Mouse (Mus musculus) kidney, adult 18-20 months (tissue): ENCODE results near the gene Fhit.
"Not testable (repeated sequence)": the region's sequence is repeated elsewhere in the genome, so short reads cannot be mapped to it uniquely, and the experiment has no call there.

ENCODE experiments used
- DNase-seq: peaks from one replicate; pipeline ENCODE4 v3.0.0; 2021

Fhit gene

DNA sequence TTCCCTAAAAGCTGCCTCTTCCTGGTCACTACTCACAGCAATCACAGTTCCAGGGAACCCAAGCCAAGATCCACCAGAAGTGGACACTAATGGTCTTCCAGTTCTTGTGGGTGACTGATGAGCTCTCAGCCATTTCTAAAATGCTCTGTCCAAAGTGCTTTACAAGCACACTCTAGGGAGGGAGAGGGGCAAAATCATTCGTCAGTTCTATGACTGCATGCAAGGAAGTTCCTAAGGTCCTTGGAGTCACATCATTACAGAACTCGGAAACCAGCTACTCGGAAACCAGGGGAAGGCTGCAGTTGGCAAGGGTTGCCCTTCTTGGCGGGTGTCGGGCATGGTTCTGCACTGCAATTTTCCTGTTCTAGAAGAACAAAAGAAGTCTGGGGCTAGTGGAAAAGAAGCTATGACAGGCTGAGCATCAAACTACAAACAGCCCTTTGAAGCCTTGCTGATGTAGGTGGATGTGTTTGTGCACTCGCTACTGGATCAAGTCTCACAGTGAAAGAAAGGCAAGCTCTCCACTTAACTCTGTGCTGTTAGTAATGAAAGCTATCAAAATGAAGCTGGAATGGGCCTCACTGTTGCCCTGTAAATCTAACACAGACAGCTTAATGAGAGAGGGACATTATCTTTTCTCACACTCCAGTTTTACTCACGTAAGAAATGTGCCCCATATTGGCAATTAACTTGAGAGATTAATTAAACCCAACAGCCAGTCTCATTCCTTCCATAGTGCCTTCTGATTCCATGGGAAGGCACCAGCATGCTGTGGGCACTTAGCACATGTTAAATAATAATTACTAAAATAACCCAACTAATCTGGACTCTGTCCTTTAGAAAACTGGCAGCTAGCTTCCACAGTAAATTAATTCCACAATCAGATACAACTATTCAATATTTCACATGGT, 243.7 kb downstream of the Fhit start:
- no peak for DNase-seq

DNA sequence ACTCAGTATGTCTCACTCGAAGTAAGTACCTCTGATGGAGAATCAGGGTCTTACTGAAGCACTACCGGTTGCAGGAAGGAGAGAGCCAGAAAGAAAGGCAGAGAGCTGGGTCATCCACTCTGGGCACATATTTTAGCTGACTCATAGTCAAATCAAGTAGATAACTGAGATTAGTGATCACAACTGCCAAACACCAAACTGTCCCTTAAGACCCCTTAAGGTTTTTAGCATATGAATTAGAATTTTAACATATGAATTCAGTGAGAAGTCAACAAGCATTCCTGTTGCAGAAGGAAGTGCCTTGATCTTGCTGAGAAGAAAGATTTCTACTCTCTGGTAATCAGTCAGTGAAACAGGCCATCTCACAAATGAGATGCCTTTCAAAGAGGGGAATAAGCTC, 253.8 kb downstream of the Fhit start:
- no peak for DNase-seq

DNA sequence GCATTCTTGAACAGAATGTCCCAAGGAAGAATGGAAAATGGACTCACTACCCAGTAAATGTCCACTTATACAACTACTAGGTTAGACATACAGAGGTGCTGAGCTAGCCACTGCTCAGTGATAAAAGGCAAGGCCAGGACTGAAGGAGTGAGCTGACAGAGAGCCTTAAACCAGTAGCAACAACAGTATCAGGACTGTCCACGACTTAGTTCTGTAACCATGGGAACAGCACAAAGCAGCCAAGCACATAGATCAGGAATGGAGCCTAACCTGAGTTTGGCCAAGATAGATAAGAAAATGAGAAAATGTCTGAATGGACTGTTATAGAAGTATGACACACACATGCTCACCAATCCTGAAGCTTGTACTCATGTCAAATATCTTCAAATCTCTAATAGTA, 279.1 kb downstream of the Fhit start:
- no peak for DNase-seq

DNA sequence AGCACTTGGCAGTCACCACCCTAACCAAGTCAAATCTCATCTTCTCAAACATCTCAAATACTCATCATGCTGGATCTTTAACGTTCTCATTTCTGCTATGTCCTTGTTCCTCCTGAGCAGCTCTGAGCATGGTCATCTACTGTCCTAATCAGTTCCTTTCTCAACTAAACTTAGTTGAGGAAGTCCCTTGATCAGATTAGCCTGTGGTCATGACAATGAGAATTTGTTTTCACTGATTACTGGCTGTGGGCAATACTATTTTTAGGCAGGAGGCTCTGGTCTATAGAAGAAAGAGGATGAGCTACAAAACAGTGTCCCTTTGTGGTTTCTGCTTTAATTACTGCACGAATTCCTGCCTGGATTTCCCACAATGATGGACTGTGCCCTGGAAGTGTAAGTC, 281.1 kb downstream of the Fhit start:
- no peak for DNase-seq

DNA sequence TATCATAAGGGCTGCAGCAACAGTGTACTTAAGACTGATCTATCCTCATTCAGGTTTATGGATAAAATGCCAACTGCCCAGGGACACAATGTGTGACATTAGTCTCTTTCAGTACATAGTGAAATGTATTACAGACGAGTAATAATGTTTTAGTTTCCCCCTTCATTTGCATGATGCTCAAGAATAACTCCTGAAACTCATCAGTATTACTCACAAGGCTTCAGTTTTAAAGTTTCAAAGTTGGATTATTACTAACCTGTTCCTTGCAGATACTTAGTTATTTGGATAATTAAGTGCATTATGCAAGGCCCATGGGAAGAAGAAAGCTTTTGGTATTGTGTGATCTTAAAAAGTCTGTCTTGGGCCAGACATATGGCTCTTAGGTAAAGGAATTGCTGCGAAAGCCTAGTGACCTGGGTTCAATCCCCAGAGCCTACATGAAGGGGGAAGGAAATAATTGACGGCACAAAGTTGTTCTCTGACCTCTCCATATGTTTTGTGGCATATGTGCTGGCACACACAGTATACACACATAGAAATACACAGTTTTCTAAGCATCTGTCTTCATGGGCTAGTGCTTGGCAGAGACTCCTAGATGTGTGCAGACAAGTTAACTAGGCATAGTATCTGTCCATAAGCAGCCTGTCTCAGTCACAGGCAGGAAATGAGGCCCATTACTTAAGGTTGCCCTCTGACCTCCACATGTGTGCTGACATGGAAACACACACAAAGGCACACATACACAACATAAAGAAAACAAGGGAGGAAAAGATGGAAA, 287.1 kb downstream of the Fhit start:
- DNase-seq: no peak

DNA sequence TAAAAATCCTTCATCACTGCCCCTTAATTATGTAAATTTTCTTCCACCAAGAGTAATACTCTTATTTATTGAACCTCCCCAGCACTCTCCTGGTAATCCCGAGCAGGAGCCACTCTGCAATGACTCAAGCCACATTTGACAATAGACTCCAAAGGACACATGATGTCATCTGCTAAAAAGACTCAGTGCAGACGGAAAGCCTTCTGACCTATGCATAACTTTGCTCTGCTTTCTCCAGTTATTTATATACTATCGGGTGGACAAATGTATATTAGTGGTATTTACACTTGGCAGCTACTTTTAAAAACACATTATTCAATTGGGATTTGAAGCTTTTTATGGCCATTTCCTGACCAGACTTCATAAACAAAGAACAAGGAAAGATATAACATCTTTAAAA, 304.2 kb downstream of the Fhit start:
- DNase-seq: no peak

DNA sequence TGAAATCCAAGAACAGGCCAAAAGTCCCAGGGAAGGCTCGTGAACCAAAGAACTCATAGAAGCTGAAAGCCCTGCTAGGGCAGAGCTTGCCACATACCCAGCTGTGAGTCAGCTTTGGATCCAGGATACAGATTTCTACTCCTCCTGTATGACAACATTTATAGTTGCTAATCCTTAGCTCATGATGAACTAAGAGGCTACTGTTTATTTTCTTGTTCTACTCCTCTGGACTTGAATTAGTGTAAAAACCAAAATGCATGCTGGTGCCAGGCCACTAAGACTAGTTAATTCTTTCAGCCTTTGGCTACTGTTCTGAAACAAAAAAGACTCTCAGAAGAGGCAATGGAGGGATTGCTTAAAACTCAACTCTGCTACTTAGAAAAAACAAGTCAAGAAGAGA, 309.9 kb downstream of the Fhit start:
- no peak for DNase-seq

DNA sequence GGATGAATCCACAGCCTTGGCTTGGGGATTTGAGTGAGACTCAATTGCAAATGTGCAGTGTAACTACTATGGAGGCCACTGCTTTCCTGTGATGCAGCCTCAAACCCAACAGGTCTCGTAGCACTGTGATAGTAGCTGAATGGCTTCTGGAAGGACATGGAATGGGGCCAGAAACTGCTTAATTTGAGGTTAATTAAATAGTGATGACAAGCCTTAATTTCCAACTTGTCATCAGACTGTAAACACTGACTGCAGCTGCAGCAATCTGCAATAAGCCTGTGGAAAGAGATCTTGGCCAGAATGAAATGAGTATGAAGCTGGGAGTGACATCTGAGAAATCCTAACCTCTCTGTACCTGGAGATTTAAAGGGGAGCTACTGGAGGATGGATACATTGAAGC, 325.8 kb downstream of the Fhit start:
- DNase-seq: no peak

DNA sequence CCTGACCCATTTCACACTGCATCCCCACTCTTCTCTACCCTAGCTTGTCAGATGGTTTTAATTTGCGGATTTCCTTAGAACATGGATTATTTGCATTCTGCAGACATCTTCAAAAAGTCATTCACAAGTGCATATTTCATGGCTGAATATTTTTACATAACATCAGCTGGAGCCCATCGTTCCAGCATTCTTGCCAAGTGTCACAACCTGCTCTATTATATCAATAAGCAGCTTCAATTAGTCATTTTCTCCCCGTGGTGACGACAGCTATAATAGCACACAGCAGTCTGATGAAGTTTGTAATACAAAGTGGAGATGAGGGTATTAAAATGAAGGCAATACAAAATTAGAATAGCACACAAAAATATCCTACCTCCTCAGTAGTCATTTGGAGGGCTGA, 337.0 kb downstream of the Fhit start:
- DNase-seq: no peak

DNA sequence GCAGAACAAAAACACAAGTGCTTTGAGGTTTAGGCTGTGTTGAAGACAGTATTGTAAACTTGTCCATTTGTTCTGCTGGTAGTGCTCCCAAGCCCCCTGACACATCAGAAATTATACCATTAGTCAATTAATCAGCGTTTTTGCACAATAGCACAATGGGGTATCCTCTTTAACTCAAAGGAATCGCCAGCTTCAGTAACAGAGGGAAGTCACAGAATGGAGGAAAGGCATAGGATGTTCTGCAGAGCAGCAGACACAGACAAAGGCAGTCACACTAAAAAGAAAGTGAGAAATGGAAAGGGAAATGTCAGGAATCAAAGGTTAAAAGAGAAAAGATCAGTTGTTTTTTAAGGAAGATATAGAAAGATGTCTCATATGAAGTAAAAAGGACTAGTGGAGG, 348.3 kb downstream of the Fhit start:
- no peak for DNase-seq

DNA sequence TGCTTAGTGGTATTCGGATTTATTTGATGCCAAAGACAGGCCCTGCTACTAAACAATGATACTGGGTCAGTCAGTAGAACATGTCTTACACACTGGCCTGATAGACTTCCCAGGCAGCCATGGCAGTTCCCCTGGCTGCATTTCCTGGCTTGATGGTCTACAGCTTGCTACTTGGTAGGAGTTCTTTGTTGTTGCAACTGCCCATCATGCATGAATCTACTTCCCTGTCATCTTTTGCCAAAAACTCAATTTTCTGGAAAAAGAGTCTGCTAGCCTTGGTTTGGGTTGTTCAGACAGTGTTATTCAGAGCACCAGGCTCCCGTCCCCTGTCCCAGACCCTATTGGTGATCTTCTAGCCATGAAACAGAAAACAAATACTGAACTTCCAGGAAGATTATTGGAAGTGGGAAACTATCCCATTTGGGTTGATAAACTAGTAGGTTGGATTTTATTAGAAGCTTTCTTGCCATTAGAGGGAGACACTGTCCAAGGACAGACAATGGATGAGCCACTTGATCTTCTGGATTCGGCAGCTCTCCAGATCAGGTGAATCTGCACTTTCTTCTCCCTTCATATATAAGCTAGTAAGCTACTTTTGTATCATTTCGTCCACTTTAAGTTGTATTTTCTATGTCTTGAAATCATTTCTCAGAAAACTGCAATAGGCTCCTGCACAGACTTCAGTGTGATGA, 363.2 kb downstream of the Fhit start:
- no peak for DNase-seq

DNA sequence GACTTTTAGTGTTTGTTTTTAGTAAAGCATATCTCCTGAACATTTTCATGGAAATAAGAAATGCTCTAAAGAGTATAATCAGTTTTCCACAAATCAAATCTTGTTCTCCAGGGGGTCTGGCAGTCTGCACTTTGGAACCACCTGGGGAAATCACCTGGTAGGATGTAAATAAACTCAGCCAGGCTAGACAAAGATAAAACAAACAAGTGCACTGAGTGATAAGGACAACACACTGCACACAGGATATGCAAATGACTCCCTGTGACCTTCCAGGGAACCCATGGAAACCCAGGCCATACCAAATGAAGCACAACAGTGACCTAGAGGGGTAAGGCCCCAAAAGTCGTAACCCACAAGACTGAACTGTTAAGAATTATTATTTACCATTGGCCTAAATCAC, 364.2 kb downstream of the Fhit start:
- DNase-seq: no peak

DNA sequence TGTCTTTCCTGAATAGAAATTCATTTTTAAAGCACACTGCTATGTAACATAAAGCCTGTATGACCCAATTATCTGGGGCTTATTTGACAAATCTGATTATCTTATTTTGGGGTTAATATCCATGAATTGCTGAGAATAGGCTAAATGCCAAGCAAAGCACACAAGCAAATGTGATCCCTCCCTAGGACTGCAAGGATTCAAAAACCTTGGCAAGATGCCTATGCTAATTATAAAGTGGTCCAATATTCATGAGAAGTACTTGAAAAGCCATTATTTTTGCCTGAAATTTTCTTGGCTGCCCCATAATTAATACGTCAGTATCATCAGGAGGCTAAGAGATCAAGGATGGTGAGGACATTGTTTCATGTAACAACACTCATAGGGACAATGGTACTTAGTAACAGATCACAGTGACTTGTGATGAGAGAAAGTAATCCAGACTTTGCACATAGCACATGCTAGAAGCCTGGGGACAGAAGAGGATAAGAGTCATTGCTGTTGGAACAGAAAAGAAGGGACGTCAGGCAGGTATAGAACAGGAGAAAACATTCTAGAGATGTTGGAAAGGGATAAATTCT, 366.2 kb downstream of the Fhit start:
- no peak for DNase-seq

DNA sequence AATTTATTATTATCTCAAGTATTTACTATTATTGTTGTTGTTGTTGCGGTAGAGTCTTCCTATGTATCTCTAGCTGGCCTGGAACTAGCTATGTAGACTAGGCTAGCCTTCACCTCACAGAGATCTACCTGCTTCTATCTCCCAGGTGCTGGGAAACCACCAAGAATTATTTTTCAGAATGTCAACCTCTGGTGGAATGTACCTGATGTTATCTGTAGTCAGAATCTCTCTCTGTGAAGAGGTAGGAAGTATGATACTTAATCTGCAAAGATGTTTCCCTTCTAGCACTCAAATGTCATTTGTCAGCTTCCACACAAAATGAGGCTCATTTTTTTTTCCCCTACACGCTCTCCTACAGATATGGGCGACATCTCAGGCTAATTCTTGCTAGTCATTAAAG, 377.9 kb downstream of the Fhit start:
- no peak for DNase-seq

DNA sequence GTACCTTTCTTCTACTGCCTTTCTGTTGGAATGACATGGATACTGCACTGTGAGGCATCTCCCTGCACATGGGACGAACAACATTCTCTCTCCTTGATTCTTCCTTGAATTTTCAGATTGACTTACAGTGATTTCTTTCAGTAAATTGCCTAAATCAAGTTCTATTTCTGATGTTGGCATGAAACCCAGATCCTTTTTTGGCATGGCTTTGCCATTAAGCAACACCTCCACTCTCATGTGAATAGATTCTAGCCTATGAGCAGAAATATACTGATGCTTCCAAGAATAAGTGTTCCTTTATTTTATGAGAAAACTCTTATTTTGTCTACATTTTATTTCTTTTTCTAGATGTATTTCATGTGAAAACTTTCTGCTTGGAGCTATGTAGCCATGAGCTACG, 383.1 kb downstream of the Fhit start:
- DNase-seq: no peak

DNA sequence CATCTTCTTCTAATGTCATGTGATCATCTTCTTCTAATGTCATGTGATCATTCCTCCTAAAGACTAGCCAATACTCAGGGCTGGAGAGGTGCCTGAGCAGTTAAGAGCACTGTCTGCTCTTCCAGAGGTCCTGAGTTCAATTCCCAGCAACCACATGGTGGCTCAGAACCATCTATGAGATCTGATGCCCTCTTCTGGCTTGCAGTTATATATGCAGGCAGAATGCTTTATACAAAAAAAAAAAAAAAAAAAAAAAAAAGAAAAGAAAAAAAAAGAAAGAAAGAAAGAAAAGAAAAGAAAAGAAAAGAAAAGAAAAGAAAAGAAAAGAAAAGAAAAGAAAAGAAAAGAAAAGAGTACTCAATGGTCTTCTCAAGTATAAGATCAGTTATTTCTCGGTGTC, 407.0 kb downstream of the Fhit start:
- DNase-seq: not testable (repeated sequence)

DNA sequence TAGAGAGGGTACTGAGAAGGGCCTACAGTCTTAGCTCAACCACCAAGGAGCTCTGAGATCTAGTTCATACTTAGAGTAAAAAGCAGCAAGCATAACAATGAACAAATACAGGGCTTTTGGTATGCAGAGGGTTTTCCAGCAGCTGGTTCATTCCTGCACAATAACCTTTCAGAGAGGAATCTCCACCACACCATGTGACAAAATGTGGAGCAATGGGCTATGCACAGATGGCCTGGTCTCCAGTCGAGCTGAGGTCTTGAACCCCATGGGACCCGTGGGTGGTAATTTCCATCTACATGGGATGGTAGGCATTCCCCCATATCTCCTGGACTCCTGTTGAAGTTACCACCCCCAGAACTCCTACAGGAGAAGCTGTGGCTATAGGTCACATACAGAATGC, 423.8 kb downstream of the Fhit start:
- no peak for DNase-seq

DNA sequence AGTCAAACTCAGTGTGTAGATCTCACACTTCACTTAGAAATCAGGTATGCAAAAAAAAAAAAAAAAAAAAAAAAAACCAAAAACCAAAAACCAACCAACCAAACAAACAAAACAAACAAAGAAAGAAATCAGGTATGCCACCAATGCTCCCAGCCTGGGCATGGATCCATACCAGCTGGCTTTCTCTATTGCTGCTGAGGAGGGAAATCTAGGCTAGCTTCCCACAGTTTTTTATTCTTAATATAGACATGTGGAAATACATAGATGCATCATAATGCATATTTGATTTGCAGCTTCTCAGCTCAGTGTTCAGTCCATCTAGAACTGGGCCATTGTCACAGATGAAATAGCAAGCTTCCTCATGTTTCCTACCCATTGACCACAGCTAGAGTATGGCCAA, 439.3 kb downstream of the Fhit start:
- DNase-seq: no peak

DNA sequence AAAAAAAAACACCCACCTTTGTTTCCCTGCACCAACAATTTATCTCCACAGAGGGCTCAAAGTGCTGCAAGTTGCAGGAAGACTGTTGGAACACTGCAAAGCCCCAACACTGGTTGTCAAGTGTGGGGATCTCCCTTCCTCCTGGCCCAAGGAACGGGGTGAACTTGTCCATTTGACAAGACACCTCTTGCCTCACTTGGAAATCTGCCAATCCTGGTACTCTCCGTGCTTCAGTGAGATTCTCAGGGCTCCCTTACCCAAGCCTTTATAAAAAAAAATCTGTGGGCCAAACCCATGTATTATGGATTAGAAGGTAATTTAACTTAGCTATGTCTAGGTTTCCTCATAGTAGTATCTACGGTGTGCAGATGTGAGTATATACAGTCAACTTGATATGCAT, 448.9 kb downstream of the Fhit start:
- DNase-seq: no peak

DNA sequence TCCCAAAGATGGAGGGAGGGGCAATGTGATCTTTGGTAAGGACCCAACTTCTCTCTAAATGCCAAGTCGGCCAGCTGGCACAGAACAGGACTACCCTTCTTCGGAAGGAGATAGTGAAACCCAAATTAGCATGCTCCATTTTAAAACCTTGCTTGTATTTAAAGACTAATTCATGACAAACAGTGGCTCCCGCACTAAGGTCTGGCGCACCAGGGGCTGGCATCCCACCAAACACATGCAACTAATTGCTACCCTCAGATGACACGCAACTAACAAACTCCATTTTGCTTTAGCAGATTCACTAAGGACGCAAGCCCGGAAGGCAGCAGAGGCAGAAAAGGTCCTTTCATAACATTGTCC, 449.3 kb downstream of the Fhit start:
- DNase-seq: no peak

DNA sequence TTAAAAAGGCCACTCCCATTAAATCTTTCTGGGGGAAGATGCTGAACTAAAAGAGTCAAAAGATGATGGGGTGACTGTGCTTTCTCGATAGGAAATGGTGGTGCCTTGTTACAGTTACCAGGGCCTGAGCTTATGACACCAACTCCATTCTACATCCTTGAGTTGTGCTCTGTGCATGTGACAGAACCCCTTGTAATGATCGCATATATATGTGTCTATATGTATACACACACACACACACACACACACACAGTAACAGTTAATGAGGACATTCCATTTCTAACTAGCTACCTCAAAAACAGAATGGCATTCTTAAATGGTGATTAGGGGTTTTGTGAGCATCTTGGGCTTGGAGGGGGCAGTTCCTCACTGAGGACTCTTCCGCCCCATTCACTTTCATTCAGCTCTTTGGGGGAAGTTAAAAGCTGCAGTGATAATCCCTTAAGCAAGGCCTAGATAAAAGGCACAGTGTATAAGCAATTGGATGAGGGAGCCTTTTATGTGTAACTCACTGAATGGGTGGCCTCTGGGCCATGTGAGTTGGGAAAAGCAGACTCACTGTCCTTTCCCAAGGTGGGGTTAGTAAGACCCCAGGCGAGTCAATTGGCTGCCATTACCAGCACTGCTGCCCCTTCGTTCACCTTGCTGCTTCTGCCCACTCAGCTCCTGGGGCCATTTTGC, 449.9 kb downstream of the Fhit start:
- no peak for DNase-seq

DNA sequence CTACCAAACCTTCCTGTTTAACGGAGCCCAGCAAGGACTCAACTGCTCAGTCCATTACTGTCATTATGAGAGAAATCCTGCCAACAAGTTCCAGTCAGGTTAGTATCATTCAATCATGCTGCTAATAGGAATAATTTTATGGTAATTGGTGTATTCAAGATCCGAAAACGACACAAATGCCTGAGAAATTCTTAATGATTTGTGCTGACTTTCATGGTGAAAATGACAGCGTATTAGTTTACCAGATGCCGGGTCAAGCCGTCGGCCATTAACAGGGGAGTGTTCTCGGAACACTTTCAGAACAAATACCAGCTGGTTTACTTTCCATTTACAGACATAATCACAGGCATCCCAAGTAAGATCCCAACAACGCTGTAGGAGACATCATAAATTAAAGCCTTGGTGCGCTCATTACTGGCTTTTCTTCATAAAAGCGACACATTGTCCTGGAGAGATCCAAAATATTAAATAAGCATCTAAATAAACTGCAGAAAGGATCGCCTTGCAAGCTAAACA, 451.0 kb downstream of the Fhit start:
- DNase-seq: no peak

DNA sequence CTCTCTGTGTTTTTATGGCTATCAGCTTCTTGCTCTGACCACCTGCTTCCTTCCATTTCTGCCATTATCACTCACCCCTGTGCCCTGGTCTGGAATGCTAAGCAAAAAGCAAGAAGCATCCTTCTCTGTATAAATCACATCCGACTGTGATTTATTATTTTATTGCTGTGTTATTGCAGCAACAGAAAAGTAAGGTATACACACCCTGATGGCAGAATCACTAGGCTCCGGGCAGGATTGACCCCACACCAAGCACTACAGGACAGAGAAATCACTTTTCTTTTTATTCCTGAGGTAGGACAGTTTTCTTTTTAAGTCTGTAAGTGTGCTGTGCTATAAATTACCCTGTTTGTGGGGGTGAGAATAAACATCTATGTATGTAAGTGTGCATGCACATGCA, 460.1 kb downstream of the Fhit start:
- DNase-seq: no peak
